Mouse (Mus musculus): ENCODE data around the gene Ccdc136.

Ccdc136 gene

GRCm38 (mm10) chr6:29444773-29445172 is 48.7 kb downstream of the Ccdc136 start:
- DNase-seq: no peak

GRCm38 (mm10) chr6:29445354-29445753 is 49.2 kb downstream of the Ccdc136 start:
- no peak for DNase-seq

- DNase-seq: no peak
These were observed 53.7 kb downstream of the Ccdc136 start for GRCm38 (mm10) chr6:29449858-29450257.

GRCm38 (mm10) chr6:29450667-29451066 is 54.6 kb downstream of the Ccdc136 start:
- DNase-seq: no peak

- no peak for DNase-seq
These were observed 65.4 kb downstream of the Ccdc136 start for GRCm38 (mm10) chr6:29461502-29461901.

- DNase-seq: no peak
These were observed 67.3 kb downstream of the Ccdc136 start for GRCm38 (mm10) chr6:29463388-29463787.

GRCm38 (mm10) chr6:29467583-29468354 is 71.7 kb downstream of the Ccdc136 start, which contains the start of gene Atp6v1f:
Gene Atp6v1f (plus strand): TSS chr6:29467718.
- DNase-seq: peak; percentile 80 to 85

GRCm38 (mm10) chr6:29468851-29469250 is 72.7 kb downstream of the Ccdc136 start:
- DNase-seq: no peak

GRCm38 (mm10) chr6:29471137-29471536 is 75.0 kb downstream of the Ccdc136 start, which contains the start of gene Atp6v1fnb:
Gene Atp6v1fnb (plus strand): TSS chr6:29471437.
- DNase-seq: no peak

GRCm38 (mm10) chr6:29473941-29474691 is 78.0 kb downstream of the Ccdc136 start:
- peak; percentile 72 to 77 for DNase-seq

GRCm38 (mm10) chr6:29474736-29475135 is 78.6 kb downstream of the Ccdc136 start:
- no peak for DNase-seq
